Mouse (Mus musculus) adrenal gland, adult 2 months (tissue): ENCODE data around the gene Esp16. TPM values are rescaled to one million over a fixed set of nuclear protein-coding genes. Genes with fewer than 3 reads are reported as not detected.
"Not testable (repeated sequence)": the region's sequence is repeated elsewhere in the genome, so short reads cannot be mapped to it uniquely, and the experiment has no call there.

Experiments used
- DNase-seq: peaks from one replicate; pipeline ENCODE4 v3.0.0; 2021
- long read RNA-seq: library from polyadenylated mRNA; stranded (forward); transcript quantifications from one replicate; pipeline ENCODE4 v2.0.0, GENCODE M21; 2021
- polyA plus RNA-seq: library from polyadenylated mRNA; depleted of rRNA; stranded (reverse); fragments of >200 nt; gene quantifications from 2 replicates; pipeline ENCODE4 v1.2.3, GENCODE M21; 2012; rRNA removed
- total RNA-seq, 2 experiments: library from RNA; stranded (reverse); gene quantifications; 2 replicates each; pipeline ENCODE4 v1.2.3; 2021

The Esp16 gene
- total RNA-seq = not detected
- not detected in 2 replicates for polyA plus RNA-seq
- long read RNA-seq = 0 reads

DNA sequence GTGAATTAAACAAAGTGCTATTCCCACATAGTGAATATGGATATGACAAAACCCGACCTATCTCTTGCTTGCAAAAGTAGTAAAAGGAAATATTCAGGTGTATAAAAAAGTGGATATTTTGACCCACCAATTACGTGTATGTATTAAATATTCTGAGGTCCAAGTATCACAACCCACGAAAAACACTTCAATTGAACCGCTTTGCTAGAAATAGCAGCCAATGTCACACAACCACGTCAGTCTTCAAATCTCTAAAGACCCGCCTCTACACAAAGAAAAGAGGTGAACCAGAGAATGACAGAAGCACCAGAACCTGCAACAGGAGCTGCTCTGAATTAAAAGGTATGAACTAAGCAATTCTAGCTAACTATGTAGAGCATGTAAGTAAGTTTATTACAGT is at the start of gene Esp16:
Esp16 (plus strand) TSS at position 301 of the 400 bp plus-strand sequence.
- DNase-seq = not testable (repeated sequence)

- not testable (repeated sequence) for DNase-seq
Observed at GRCm38 (mm10) chr17:39498043-39498442, 37.9 kb upstream of the Esp16 start.

Other genes with a start within 250 kb of the Esp16 start
- not detected for gene Esp18, start 129.8 kb upstream of the Esp16 start, total RNA-seq
- not detected in 2 replicates for gene Esp18, start 129.8 kb upstream of the Esp16 start, polyA plus RNA-seq
- not detected for gene Esp15, start 104.8 kb downstream of the Esp16 start, total RNA-seq
- not detected in 2 replicates for gene Esp15, start 104.8 kb downstream of the Esp16 start, polyA plus RNA-seq